Mouse (Mus musculus) thymus, adult 2 months (tissue): ENCODE results near the gene Lgr4. TPM values are rescaled to one million over a fixed set of nuclear protein-coding genes. Genes with fewer than 3 reads are reported as not detected.

Experiments used
- DNase-seq: peaks from one replicate; pipeline ENCODE4 v3.0.0; 2021
- H3K27ac ChIP-seq: fragments of 200-500 bp; 2 replicates; pipeline ENCODE4 v1.5.1; 2012; ENCODE audit warnings: low read length, control low read depth; ENCODE audit not compliant: control insufficient read depth, insufficient read depth
- H3K27me3 ChIP-seq: fragments of 200-500 bp; 2 replicates; pipeline ENCODE4 v1.6.1; 2012; ENCODE audit warnings: mild to moderate bottlenecking, low read length, moderate library complexity, mixed read lengths; ENCODE audit not compliant: control insufficient read depth, insufficient read depth
- H3K36me3 ChIP-seq: fragments of 200-500 bp; 2 replicates; pipeline ENCODE4 v1.6.1; 2012; ENCODE audit warnings: mild to moderate bottlenecking, low read length, moderate library complexity; ENCODE audit not compliant: control insufficient read depth, insufficient read depth
- H3K4me1 ChIP-seq: fragments of 200-500 bp; replicated peaks from 2 replicates; pipeline ENCODE4 v1.6.1; 2012; ENCODE audit warnings: low read length; ENCODE audit not compliant: control insufficient read depth, insufficient read depth
- H3K4me3 ChIP-seq: fragments of 200-500 bp; 2 replicates; pipeline ENCODE4 v1.5.1; 2012; ENCODE audit warnings: mild to moderate bottlenecking, low read length, control low read depth, moderate library complexity; ENCODE audit not compliant: control insufficient read depth, insufficient read depth
- CTCF ChIP-seq: fragments of 200-500 bp; IDR thresholded peaks from 2 replicates; pipeline ENCODE4 v1.5.1; 2012; ENCODE audit warnings: mild to moderate bottlenecking, control low read depth, low read length, moderate library complexity, borderline replicate concordance; ENCODE audit not compliant: control insufficient read depth, poor library complexity, insufficient read depth; ENCODE audit errors: extremely low read depth
- POLR2A ChIP-seq: fragments of 200-500 bp; IDR thresholded peaks from 2 replicates; pipeline ENCODE4 v1.6.1; 2012; ENCODE audit warnings: mild to moderate bottlenecking, low read length, control low read depth, moderate library complexity; ENCODE audit not compliant: control insufficient read depth, poor library complexity, insufficient read depth; ENCODE audit errors: extremely low read depth
- WGBS: fragments of 180-500 bp; shearing (Covaris S2); methylation state at CpG from one replicate; pipeline ENCODE4 v1.1.7; 2018; 5-methylcytosine and 5-hydroxymethylcytosine counted together
- polyA plus RNA-seq: library from polyadenylated mRNA; depleted of rRNA; stranded (reverse); fragments of >200 nt; gene quantifications from 2 replicates; pipeline ENCODE4 v1.2.3, GENCODE M21; 2012

Gene Lgr4
- polyA plus RNA-seq, 1 experiment, result 7.2 TPM

- Histone ChIP-seq H3K27ac (no peak overlapping the region), H3K27me3 (no peaks in the 10 kb centered on the region), H3K4me1 (no peaks in the 10 kb centered on the region), H3K36me3 (no peaks in the 10 kb centered on the region), H3K4me3 (no peak overlapping the region)
- no peak for DNase-seq
- no peak for TF ChIP-seq CTCF
- TF ChIP-seq POLR2A, result no peak
Observed at GRCm38 (mm10) chr2:109993404-109993803, 76.0 kb downstream of the Lgr4 start.

GRCm38 (mm10) chr2:109995061-109995460 is 77.6 kb downstream of the Lgr4 start:
- no peak for DNase-seq

GRCm38 (mm10) chr2:109996411-109996810 is 79.0 kb downstream of the Lgr4 start:
- no peak overlapping the region for H3K27ac ChIP-seq
- WGBS, result 85% methylated on average over 12 of the region's 12 CpGs
- no peaks in the 10 kb centered on the region for H3K36me3 ChIP-seq

More at GRCm38 (mm10) chr2:109995061-109995460, 77.6 kb downstream of the Lgr4 start:
- WGBS, result 94% methylated on average over 2 of the region's 2 CpGs
- Histone ChIP-seq H3K36me3 (no peaks in the 10 kb centered on the region), H3K4me1 (no peaks in the 10 kb centered on the region), H3K27ac (no peak overlapping the region), H3K27me3 (no peaks in the 10 kb centered on the region), H3K4me3 (no peak overlapping the region)
- TF ChIP-seq POLR2A, result no peak
- TF ChIP-seq CTCF, result no peak

GRCm38 (mm10) chr2:110004668-110005067 is 87.2 kb downstream of the Lgr4 start:
- 89% methylated on average over 1 of the region's 1 CpGs for WGBS
- Histone ChIP-seq H3K27me3 (no peaks in the 10 kb centered on the region), H3K4me1 (no peaks in the 10 kb centered on the region), H3K27ac (no peak overlapping the region), H3K36me3 (no peaks in the 10 kb centered on the region), H3K4me3 (no peak overlapping the region)
- DNase-seq, result no peak
- TF ChIP-seq CTCF (no peak), POLR2A (no peak)

More at GRCm38 (mm10) chr2:109996411-109996810, 79.0 kb downstream of the Lgr4 start:
- no peak for DNase-seq
- Histone ChIP-seq H3K4me1 (no peaks in the 10 kb centered on the region), H3K27me3 (no peaks in the 10 kb centered on the region), H3K4me3 (no peak overlapping the region)
- TF ChIP-seq CTCF, result no peak
- no peak for TF ChIP-seq POLR2A

- no peak overlapping the region for H3K4me3 ChIP-seq
- no peaks in the 10 kb centered on the region for H3K36me3 ChIP-seq
- DNase-seq, result no peak
- H3K27ac ChIP-seq, result no peak overlapping the region
- WGBS, result 95% methylated on average over 3 of the region's 3 CpGs
- H3K27me3 ChIP-seq, result no peaks in the 10 kb centered on the region
- TF ChIP-seq POLR2A (no peak), CTCF (no peak)
- H3K4me1 ChIP-seq, result no peaks in the 10 kb centered on the region
Observed at GRCm38 (mm10) chr2:110005164-110005563, 87.7 kb downstream of the Lgr4 start.

- DNase-seq, result no peak
- Histone ChIP-seq H3K4me3 (no peak overlapping the region), H3K27ac (no peak overlapping the region), H3K27me3 (no peaks in the 10 kb centered on the region), H3K4me1 (no peaks in the 10 kb centered on the region), H3K36me3 (no peaks in the 10 kb centered on the region)
- TF ChIP-seq POLR2A (no peak), CTCF (no peak)
- WGBS, result 95% methylated on average over 3 of the region's 3 CpGs
Observed at GRCm38 (mm10) chr2:110005596-110006239, 88.3 kb downstream of the Lgr4 start.
